Mouse (Mus musculus): ENCODE measurements at regions not wholly inside any gene's neighbourhood (a gene's known extent, or its start where the extent isn't known, plus 50 kb on each side); places are given as distances from the start of the nearest gene placed in this dataset.

DNA sequence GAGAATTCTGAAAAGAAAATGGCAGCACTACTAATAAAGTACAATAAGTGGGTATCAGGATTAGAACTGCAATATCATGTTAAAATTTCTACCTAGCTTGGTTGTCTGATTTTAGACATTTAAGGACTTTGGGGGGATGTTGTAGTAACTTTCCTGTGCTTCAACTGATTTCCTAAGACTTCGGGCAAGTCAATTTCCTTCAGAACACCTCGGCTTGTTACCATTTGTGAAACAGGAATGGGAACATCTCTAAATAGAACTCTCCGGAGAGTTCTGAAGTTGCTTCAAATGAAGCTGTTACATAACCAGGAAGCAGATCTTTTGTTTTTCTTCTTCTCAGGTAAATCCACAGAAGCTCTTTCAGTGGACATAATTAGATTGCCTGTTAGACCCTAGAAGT is 237.0 kb upstream of the Cited2 start:
- no peak for ATAC-seq (replicated peaks; ENCODE audit: extremely low read depth, insufficient read depth, low FRiP score)
- Histone ChIP-seq H3K4me3 (ENCODE audit: low read length) (no peak overlapping the region), H3K9me3 (replicated peaks; ENCODE audit: control insufficient read depth, low read length) (no peaks in the 10 kb centered on the region), H3K9ac (ENCODE audit: low read length) (no peak overlapping the region), H3K27me3 (ENCODE audit: control insufficient read depth, insufficient read depth, low read length) (no peaks in the 10 kb centered on the region), H3K36me3 (ENCODE audit: control insufficient read depth, insufficient read depth) (no peaks in the 10 kb centered on the region), H3K4me2 (ENCODE audit: low read depth, low read length) (no peak overlapping the region), H3K27ac (ENCODE audit: low read length) (no peak overlapping the region), H3K4me1 (ENCODE audit: control insufficient read depth, insufficient read depth, low read length) (no peaks in the 10 kb centered on the region)
- 77% methylated on average over 3 of the region's 3 CpGs for WGBS

DNA sequence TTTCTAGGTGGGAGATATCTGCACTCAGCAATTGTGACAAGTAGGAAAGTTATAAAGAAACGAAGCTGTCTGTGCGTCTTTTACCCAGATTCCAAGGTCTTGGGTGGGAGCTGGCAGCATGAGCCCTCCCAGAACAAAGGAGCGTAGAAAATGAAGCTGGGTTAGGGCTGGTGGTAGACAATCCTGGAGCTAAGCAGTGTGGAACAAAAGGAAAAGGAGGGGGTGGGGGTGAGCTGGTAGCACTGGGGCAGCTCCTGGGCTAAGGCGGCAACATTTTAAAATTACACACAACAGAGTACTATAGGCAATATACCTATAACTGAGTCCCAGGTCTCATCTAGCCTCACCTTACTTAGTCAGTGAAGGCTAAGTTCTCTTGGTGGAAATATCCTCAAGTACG is 235.6 kb upstream of the Cited2 start:
- H3K27me3 ChIP-seq (ENCODE audit: control insufficient read depth, insufficient read depth, low read length) = no peaks in the 10 kb centered on the region
- H3K4me3 ChIP-seq (ENCODE audit: low read length) = no peak overlapping the region
- H3K4me2 ChIP-seq (ENCODE audit: low read depth, low read length) = no peak overlapping the region
- H3K4me1 ChIP-seq (ENCODE audit: control insufficient read depth, insufficient read depth, low read length) = no peaks in the 10 kb centered on the region
- no peak for ATAC-seq (replicated peaks; ENCODE audit: extremely low read depth, insufficient read depth, low FRiP score)
- H3K9me3 ChIP-seq (replicated peaks; ENCODE audit: control insufficient read depth, low read length) = no peaks in the 10 kb centered on the region
- no peak overlapping the region for H3K27ac ChIP-seq (ENCODE audit: low read length)
- H3K9ac ChIP-seq (ENCODE audit: low read length) = no peak overlapping the region
- H3K36me3 ChIP-seq (ENCODE audit: control insufficient read depth, insufficient read depth) = no peaks in the 10 kb centered on the region
- WGBS = 88% methylated on average over 5 of the region's 5 CpGs

GRCm38 (mm10) chr10:17491611-17492305 is 231.3 kb upstream of the Cited2 start:
- Histone ChIP-seq H3K4me3 (ENCODE audit: low read length) (no peak overlapping the region), H3K9ac (ENCODE audit: low read length) (no peak overlapping the region), H3K36me3 (ENCODE audit: control insufficient read depth, insufficient read depth) (no peaks in the 10 kb centered on the region), H3K4me2 (ENCODE audit: low read depth, low read length) (no peak overlapping the region), H3K27me3 (ENCODE audit: control insufficient read depth, insufficient read depth, low read length) (no peaks in the 10 kb centered on the region), H3K27ac (ENCODE audit: low read length) (no peak overlapping the region), H3K9me3 (replicated peaks; ENCODE audit: control insufficient read depth, low read length) (no peaks in the 10 kb centered on the region), H3K4me1 (ENCODE audit: control insufficient read depth, insufficient read depth, low read length) (no peaks in the 10 kb centered on the region)
- no peak for ATAC-seq (replicated peaks; ENCODE audit: extremely low read depth, insufficient read depth, low FRiP score)
- 80% methylated on average over 5 of the region's 5 CpGs for WGBS

DNA sequence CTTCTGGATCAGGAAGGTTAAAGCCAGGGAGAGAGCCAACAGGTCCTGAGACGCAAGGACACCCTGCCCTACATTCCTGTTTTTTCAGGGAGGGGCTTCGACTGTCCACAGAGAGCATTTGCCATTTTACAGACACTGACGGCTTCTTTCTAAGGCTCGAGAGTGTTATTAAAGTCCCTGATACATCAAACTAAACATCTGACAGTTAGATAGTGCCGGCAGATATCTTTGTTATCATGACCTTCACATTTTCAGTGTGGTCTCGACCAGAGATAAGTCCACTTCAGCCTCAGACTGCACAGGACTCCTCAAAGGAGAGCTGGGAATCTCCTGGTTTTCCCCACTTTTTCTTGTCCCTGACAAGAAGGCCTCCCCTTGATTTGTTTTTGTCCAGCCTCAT is 229.9 kb upstream of the Cited2 start:
- WGBS = 30% methylated on average over 6 of the region's 6 CpGs
- no peaks in the 10 kb centered on the region for H3K4me1 ChIP-seq (ENCODE audit: control insufficient read depth, insufficient read depth, low read length)

GRCm38 (mm10) chr10:17496831-17497230 is 226.2 kb upstream of the Cited2 start:
- Histone ChIP-seq H3K4me3 (ENCODE audit: low read length) (no peak overlapping the region), H3K27ac (ENCODE audit: low read length) (no peak overlapping the region), H3K4me2 (ENCODE audit: low read depth, low read length) (no peak overlapping the region), H3K9ac (ENCODE audit: low read length) (no peak overlapping the region), H3K36me3 (ENCODE audit: control insufficient read depth, insufficient read depth) (no peaks in the 10 kb centered on the region), H3K4me1 (ENCODE audit: control insufficient read depth, insufficient read depth, low read length) (no peaks in the 10 kb centered on the region), H3K27me3 (ENCODE audit: control insufficient read depth, insufficient read depth, low read length) (no peaks in the 10 kb centered on the region), H3K9me3 (replicated peaks; ENCODE audit: control insufficient read depth, low read length) (0 out of 2 replicates have a peak, but pooled peaks cover 4% of the 10 kb centered on the region)
- no peak for ATAC-seq (replicated peaks; ENCODE audit: extremely low read depth, insufficient read depth, low FRiP score)
- WGBS = 44% methylated on average over 3 of the region's 3 CpGs

More for the DNA sequence above, 229.9 kb upstream of the Cited2 start:
- Histone ChIP-seq H3K27me3 (ENCODE audit: control insufficient read depth, insufficient read depth, low read length) (no peaks in the 10 kb centered on the region), H3K27ac (ENCODE audit: low read length) (no peak overlapping the region), H3K4me2 (ENCODE audit: low read depth, low read length) (no peak overlapping the region), H3K4me3 (ENCODE audit: low read length) (no peak overlapping the region), H3K36me3 (ENCODE audit: control insufficient read depth, insufficient read depth) (no peaks in the 10 kb centered on the region), H3K9ac (ENCODE audit: low read length) (no peak overlapping the region), H3K9me3 (replicated peaks; ENCODE audit: control insufficient read depth, low read length) (no peaks in the 10 kb centered on the region)
- ATAC-seq (replicated peaks; ENCODE audit: extremely low read depth, insufficient read depth, low FRiP score) = no peak

DNA sequence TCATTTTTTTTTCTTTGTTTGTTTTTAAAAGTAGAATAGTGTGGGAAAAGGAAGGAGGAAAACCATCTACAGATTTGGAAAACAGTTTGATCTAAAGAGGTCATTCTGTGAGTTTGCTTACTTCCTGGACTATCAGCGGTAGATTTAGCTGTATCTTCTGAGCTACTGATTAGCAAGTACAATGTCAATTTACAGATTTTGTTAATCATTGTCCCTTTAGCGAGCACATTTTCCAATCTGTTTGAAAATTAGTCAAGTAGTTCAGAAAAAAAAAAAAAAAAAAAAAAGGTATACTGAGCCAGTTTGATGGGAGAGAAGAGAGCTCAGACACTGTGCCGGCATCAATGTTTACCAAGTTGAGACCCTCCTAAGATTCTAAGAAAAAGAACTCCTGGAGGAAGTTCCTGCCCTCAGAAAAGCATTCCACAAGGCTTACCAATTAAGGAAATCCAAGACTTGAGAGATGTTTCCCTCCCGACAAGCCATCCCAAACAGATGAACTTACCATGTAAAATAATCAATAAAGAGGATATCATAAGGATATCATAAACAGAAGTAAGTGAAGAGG is 212.3 kb upstream of the Cited2 start:
- ATAC-seq (replicated peaks; ENCODE audit: extremely low read depth, insufficient read depth, low FRiP score) = no peak
- no peak overlapping the region for H3K27ac ChIP-seq (ENCODE audit: low read length)
- WGBS = 68% methylated on average over 4 of the region's 4 CpGs

GRCm38 (mm10) chr10:17511779-17512335 is 211.2 kb upstream of the Cited2 start:
- ATAC-seq (replicated peaks; ENCODE audit: extremely low read depth, insufficient read depth, low FRiP score) = no peak
- H3K4me1 ChIP-seq (ENCODE audit: control insufficient read depth, insufficient read depth, low read length) = no peaks in the 10 kb centered on the region
- no peak overlapping the region for H3K4me3 ChIP-seq (ENCODE audit: low read length)
- WGBS = 60% methylated on average over 12 of the region's 12 CpGs
- no peak overlapping the region for H3K9ac ChIP-seq (ENCODE audit: low read length)
- no peaks in the 10 kb centered on the region for H3K9me3 ChIP-seq (replicated peaks; ENCODE audit: control insufficient read depth, low read length)
- H3K27me3 ChIP-seq (ENCODE audit: control insufficient read depth, insufficient read depth, low read length) = no peaks in the 10 kb centered on the region
- H3K27ac ChIP-seq (ENCODE audit: low read length) = no peak overlapping the region
- H3K36me3 ChIP-seq (ENCODE audit: control insufficient read depth, insufficient read depth) = no peaks in the 10 kb centered on the region
- no peak overlapping the region for H3K4me2 ChIP-seq (ENCODE audit: low read depth, low read length)

More for the DNA sequence above, 212.3 kb upstream of the Cited2 start:
- Histone ChIP-seq H3K9ac (ENCODE audit: low read length) (no peak overlapping the region), H3K4me3 (ENCODE audit: low read length) (no peak overlapping the region), H3K9me3 (replicated peaks; ENCODE audit: control insufficient read depth, low read length) (peaks cover 5% of the 10 kb centered on the region; the same call in 1 of the 2 replicates), H3K4me2 (ENCODE audit: low read depth, low read length) (no peak overlapping the region), H3K27me3 (ENCODE audit: control insufficient read depth, insufficient read depth, low read length) (no peaks in the 10 kb centered on the region), H3K4me1 (ENCODE audit: control insufficient read depth, insufficient read depth, low read length) (no peaks in the 10 kb centered on the region), H3K36me3 (ENCODE audit: control insufficient read depth, insufficient read depth) (no peaks in the 10 kb centered on the region)

GRCm38 (mm10) chr10:17512487-17512886 is 210.5 kb upstream of the Cited2 start:
- Histone ChIP-seq H3K4me1 (ENCODE audit: control insufficient read depth, insufficient read depth, low read length) (no peaks in the 10 kb centered on the region), H3K4me3 (ENCODE audit: low read length) (no peak overlapping the region), H3K27ac (ENCODE audit: low read length) (no peak overlapping the region), H3K9me3 (replicated peaks; ENCODE audit: control insufficient read depth, low read length) (no peaks in the 10 kb centered on the region), H3K9ac (ENCODE audit: low read length) (no peak overlapping the region), H3K36me3 (ENCODE audit: control insufficient read depth, insufficient read depth) (no peaks in the 10 kb centered on the region), H3K4me2 (ENCODE audit: low read depth, low read length) (no peak overlapping the region), H3K27me3 (ENCODE audit: control insufficient read depth, insufficient read depth, low read length) (no peaks in the 10 kb centered on the region)
- 70% methylated on average over 3 of the region's 3 CpGs for WGBS
- ATAC-seq (replicated peaks; ENCODE audit: extremely low read depth, insufficient read depth, low FRiP score) = no peak

GRCm38 (mm10) chr10:17513756-17514155 is 209.3 kb upstream of the Cited2 start:
- 79% methylated on average over 6 of the region's 6 CpGs for WGBS
- ATAC-seq (replicated peaks; ENCODE audit: extremely low read depth, insufficient read depth, low FRiP score) = no peak

More at GRCm38 (mm10) chr10:17513756-17514155, 209.3 kb upstream of the Cited2 start:
- Histone ChIP-seq H3K27ac (ENCODE audit: low read length) (no peak overlapping the region), H3K9ac (ENCODE audit: low read length) (no peak overlapping the region), H3K4me3 (ENCODE audit: low read length) (no peak overlapping the region), H3K27me3 (ENCODE audit: control insufficient read depth, insufficient read depth, low read length) (no peaks in the 10 kb centered on the region), H3K4me2 (ENCODE audit: low read depth, low read length) (no peak overlapping the region), H3K36me3 (ENCODE audit: control insufficient read depth, insufficient read depth) (no peaks in the 10 kb centered on the region), H3K4me1 (ENCODE audit: control insufficient read depth, insufficient read depth, low read length) (no peaks in the 10 kb centered on the region), H3K9me3 (replicated peaks; ENCODE audit: control insufficient read depth, low read length) (no peaks in the 10 kb centered on the region)
